Mouse (Mus musculus) left cerebral cortex, adult 11 months (tissue): Measurements from ENCODE around the gene Cdiptos.

Source experiments
- DNase-seq: peaks from one replicate; pipeline ENCODE4 v3.0.0; 2022; ENCODE audit warnings: low spot score

Gene Cdiptos

GRCm38 (mm10) chr7:126923999-126924398 is 51.9 kb downstream of the Cdiptos start:
- no peak for DNase-seq

- no peak for DNase-seq
These were observed 53.3 kb downstream of the Cdiptos start, which contains the start of gene Tmem219 for GRCm38 (mm10) chr7:126922624-126923060. TSS of gene Tmem219 (minus strand) at chr7:126922917.
